Mouse (Mus musculus) embryonic fibroblast, embryonic 13.5 days (primary cell): Measurements from ENCODE around the gene Lyrm4.

Experiments used
- CTCF ChIP-seq: IDR thresholded peaks from 2 replicates; pipeline ENCODE4 v1.5.1; 2011; ENCODE audit warnings: mild to moderate bottlenecking, control low read depth, low read length, moderate library complexity, borderline replicate concordance; ENCODE audit not compliant: insufficient read depth
- POLR2A ChIP-seq: IDR thresholded peaks from 2 replicates; pipeline ENCODE4 v1.6.1; 2011; ENCODE audit warnings: low read depth, mild to moderate bottlenecking, control low read depth, low read length, moderate library complexity

DNA sequence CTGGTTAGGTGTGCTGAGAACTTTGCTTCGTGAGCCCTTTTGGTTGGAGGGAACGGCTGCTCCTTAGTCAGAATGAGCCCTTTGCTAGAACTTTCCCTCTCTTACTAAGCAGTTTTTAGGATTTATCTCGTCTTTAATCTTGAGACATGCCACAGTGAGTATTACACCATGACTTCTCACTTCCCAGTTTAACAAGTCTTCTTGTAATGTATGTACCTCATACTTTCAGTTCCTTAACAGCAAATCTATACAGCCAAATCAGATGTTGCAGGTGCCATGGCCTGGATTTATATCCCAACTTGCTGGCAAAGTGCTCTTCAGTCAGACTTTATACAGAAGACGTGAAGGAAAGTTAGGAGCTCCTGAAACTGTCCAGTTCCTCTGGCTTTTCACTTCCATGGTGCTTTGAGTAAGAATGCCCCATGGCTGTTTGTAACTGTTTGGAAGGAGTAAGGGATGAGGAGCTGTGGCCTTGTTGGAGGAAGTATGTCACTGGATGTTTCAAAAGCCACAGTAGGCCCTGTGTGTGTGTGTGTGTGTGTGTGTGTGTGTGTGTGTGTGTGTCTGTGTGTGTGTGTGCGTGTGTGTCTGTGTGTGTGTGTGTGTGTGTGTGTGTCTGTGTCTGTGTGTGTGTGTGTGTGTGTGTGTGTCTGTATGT, 14.8 kb upstream of the Lyrm4 start:
- TF ChIP-seq CTCF (no peak), POLR2A (no peak)
